Mouse (Mus musculus) embryo, embryonic 9.5 days (tissue): ENCODE data around the gene Nuak2.
"Not testable (repeated sequence)": the region's sequence is repeated elsewhere in the genome, so short reads cannot be mapped to it uniquely, and the experiment has no call there.

Source experiments
- DNase-seq: peaks from one replicate; pipeline ENCODE4 v3.0.0-alpha.2; 2017; ENCODE audit errors: extremely low spot score

Nuak2 gene

DNA sequence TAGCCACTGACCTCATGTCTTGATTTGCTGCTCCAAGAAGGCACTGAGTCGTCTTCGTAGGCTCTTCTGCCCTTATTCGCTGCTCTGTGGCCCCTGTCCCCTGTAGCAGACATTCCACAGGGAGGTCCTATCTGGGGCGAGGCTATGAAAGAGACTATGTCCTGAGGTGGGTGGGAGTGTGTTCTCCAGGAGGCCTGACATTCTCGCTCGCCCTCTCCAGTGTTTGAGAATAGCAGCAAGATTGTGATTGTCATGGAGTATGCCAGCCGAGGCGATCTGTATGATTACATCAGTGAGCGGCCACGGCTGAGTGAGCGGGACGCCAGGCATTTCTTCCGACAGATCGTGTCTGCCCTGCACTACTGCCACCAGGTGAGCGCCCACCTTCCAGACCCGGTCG is 11.6 kb downstream of the Nuak2 start:
- DNase-seq: no peak

DNA sequence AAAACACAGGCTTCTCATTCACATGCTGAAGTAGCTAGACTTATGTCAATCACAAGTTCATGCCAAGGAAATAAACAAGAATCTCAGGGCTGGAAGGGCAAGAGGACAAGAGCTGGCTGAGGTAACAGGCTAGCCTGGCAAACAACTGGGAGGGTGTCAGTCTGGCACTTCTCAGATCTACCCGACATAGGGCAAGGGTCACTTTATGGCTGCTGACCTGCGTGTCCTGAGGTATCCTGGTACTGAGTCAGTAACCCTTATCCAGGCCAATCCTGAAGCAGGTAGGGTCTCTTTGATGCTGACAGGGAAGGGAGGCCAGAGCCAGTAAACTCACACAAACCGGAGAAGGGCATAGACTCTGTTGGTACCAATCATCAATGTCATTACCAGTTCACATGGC is 12.6 kb downstream of the Nuak2 start:
- no peak for DNase-seq

DNA sequence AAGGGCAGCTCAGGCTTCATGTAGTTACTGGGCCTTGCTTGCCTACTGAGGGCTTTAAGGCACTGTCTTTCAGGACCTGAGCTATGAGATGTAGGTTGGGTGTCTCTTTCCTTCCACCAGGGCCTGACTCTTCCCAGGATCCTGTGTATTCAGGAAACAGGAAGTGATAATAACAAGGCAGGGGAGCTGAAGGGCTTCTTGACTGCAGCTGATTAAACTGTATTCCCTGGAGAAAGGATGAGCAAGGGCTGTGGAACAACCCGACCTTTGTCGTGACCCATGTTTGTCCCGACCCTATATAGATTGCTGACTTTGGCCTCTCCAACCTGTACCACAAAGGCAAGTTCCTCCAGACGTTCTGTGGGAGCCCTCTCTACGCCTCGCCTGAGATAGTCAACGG is 13.7 kb downstream of the Nuak2 start:
- no peak for DNase-seq

DNA sequence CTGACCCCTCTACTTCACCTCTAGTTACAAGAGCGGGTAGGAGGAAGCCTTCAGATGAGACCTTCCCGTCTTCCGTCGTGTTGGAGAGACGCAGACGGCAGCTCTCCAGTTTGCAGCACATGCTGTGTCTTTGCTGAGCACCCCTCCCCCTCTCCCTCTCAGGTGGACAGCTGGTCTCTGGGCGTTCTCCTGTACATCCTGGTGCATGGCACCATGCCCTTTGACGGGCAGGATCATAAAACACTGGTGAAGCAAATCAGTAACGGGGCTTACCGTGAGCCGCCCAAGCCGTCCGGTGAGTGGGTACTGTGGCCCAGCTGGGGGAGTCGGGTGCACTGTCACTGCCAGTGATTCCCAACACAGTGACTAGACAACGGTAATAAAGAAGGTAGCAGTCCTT is 14.5 kb downstream of the Nuak2 start:
- no peak for DNase-seq

DNA sequence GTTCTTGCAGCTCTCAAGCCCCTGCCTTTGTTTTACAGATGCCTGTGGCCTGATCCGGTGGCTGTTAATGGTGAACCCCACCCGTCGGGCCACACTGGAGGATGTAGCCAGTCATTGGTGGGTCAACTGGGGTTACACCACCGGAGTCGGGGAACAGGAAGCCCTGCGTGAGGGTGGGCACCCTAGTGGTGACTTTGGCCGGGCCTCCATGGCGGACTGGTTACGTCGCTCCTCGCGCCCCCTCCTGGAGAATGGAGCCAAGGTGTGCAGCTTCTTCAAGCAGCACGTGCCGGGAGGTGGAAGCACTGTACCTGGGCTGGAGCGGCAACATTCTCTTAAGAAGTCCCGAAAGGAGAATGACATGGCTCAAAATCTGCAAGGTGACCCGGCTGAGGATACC is 15.4 kb downstream of the Nuak2 start:
- DNase-seq: no peak

DNA sequence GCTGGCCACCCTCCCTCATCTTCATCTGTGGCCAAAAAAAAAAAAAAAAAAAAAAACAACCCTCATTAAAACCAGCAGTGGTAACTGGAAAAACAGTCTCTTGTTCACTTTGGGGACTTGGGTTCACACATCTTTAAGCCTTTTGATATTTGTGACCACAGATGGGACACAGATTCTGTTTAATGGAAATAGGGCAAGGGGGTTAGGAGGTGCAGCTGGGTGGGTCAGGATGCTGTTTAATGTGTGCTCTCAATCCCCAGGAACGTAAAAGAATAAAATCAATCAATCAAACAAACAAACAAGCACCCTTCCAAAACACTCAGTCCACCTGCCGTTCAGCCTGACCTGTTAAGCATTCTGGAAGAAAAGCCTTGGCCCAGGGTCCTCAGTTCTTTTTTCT is 17.3 kb downstream of the Nuak2 start:
- DNase-seq: no peak

DNA sequence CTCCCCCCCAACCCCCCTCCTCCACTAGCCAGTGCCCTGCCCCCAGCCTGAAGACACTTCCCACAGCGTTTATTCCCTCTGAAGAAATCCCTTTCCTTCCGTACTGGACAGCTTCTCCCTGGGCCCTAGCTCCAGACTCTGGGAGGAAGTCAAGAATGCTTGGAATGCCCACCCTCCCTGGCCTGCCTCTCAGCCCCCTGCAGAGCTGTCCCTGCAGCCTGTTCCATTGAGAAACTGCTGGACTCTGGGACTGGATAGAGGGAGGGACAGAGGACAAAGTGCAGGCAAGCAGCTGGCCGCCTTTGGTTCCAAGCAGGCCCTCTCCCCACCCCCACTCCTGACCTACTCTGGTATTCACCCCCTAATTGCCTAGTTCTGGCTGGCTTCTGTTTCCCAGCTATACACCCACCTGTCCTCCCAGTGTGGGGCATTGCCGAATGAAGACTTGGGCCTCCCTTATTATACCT is 17.8 kb downstream of the Nuak2 start:
- peak; percentile 89 for DNase-seq

DNA sequence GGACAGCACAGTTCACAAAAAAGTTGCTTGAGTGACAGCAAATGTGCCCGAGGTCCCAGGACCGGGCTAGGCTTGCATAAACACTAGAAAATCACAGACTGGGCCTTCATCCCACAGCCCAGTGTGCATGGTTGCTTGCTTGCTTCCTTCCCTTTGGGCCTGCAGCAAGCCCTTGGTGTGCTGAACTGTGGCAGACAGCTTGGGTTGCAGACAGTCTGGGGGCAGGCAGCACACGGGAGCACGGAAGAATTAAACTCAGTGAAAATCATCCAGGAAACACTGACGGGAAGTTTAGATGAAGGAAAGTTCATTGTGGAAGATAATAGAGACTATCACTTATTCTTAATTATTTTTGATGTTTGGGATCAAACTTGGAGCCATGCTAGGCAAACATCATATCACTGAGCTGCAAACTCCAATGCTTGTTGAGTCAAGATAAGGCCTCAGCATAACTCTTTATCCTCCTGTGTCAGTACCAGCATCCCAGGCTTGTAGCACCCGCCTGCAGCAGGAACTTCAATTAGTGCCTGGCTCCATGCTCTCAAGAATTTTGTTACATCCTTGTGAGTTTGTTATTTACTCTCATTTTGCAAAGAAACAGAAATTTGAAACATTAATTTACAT is 18.4 kb downstream of the Nuak2 start:
- DNase-seq: no peak

DNA sequence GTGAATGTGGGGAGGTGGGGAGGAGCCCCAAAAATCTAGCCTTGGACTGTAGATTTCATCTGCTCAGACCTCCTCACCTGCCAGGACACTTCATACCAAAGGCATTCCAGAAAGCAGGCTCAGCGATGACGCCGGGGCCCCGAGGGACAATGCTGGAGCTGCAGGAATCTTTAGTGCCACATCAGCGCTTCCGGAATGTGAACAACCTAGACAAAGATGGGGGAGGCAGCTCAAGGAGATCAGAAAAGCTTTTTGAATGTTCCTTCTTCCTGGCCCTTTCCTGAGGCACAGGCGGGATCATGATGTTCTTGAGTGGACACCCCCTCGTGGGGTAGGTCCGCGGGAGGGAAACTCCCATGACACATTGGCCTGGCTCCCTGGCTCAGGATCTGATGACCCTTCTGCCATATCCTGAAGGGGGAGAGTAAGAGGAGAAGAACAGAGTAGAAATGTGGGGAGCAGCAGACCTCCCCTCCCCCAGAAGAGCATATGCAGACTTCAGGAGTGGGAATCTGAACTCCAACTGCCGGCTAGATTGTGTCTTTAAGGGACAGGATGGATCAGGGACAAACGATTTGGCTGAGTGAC is 19.5 kb downstream of the Nuak2 start:
- DNase-seq: peak; percentile 57

DNA sequence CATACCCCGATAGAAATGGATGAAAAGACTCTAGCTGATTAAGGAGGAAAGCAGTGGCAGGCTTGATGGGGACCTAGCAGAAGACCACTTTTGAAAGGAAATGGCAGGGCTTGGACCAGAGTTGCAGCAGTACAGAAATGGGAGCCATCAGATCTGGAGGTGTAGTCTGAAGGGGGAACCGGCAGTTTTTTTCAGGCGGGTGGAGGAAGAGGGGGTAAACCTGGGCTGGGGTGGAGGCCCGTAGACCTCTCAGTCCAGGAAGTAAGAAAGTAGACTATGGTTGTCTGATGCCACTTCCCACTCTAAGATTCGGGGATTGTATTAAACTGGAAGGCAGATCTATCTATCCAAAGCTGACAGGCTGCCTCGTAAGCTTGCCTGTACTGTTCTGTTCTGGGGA is 21.0 kb downstream of the Nuak2 start:
- DNase-seq: no peak

DNA sequence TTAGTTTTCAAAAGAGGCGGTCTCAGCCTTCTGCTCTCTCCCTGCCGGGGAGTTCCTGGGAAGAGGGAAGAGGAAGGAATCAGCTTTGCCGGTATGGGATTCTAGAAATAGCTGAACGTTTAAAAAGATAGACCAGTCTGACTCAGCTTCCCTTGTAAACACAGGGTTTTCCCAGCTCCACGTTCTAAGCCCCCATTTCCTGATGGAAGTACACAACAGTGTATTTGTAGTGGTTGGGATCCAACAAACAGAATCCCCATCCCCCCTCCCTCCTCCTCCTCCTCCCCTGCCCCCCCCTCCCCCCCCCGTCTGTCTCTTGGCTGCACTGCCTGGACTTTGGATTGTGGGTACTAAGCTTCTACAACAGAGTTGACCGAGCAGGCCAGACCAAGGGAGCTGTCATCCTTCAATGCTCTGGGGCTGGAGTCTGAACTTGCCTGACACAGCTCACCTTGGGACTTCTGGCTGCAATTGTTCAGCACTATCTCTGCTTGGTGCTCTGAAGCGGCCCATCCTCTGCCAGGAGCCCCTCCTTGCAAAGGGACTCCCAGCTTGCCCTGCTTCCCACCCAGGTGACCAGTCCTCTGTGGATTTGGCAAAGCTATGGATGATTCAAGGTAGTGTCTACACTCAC is 22.2 kb downstream of the Nuak2 start:
- DNase-seq: no peak

DNA sequence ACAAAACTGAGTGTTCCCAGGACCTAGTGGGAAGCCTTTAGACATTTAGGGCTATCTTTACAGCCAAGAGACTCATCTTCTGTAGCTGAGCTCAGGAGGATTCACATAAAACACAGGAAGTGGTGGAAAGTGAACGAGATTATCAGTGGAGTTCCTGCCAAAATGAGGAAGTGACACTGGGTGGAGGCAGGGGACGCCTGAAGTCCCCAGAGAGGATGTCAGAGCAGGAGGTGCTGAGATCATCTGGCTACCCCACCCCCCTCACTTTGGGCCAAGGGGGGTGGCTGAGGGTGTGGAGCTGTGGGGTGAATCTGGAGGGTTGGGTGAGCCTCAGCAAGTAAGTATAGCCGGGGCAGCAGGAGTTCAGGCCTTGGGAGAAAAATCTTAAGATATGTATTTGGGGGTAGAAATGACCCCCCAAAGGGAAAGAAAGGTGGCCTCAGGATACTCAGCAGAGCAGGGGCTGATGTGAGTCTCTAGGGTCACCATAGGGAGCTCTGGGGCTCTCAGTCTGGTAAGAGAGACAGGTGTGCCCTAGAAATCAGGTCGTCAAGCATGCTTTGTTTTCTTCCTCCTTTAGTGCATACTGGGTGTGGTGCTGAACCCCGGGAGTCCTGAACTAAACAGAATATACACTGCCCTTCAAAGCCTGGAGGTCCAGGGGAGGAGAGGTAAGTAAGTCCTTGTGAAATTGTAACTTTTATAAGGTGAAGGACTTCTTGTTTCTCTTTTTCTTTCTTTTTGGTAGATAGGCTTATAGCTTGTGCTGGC is 26.0 kb downstream of the Nuak2 start:
- no peak for DNase-seq

DNA sequence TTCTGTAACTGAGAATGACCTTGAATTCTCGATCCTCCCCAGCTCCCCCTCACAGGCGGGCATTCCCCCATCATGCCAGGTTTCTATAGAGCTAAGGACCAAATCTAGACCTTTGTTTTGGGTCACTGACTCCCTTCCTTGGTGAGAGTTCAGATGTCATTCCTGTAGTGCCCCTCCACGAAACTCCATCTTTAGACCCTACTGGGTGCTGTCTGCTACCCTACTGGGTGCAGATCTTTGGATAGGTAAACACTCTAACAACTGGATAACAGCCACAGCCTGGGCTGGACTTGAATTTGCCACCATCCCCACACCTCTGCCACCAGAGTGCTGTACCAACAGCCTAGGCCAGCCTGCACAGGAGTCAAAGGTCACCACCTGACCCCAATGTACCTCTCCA is 26.6 kb downstream of the Nuak2 start:
- DNase-seq: no peak

DNA sequence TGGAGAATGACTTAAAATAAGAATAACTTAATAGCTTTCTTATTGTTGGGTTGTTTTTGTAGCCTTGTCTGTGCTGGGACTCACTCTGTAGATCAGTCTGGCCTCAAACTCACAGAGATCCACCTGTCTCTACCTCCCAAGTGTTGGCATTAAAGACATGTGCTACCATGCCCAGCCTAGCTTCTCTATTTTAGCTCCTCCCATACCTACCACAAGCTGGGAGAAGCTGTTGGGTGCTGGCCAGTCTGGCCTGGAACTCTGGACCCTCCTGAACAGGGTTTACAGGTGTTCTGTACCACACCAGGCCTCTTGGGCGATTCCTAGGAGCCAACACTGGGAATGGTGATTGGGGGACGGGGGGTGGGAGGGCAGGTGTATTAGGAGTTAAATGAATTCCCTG is 27.3 kb downstream of the Nuak2 start:
- DNase-seq: no peak

DNA sequence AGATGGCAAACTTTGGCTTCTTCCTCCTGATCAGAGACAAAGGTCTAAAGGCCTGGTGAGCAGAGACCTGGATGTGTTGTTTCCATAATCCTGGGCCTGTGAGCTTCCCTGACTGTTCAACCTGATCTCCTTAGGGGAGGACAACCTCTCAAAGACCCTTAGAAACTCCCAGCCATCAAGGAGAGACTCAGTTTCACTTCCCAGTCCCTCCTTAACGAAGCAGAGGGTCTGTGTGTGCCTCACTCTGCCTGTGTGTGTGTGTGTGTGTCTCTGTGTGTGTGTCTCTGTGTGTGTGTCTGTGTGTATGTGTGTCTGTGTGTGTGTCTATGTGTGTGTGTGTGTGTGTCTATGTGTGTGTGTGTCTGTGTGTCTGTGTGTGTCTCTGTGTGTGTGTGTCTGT is 27.7 kb downstream of the Nuak2 start:
- no peak for DNase-seq

DNA sequence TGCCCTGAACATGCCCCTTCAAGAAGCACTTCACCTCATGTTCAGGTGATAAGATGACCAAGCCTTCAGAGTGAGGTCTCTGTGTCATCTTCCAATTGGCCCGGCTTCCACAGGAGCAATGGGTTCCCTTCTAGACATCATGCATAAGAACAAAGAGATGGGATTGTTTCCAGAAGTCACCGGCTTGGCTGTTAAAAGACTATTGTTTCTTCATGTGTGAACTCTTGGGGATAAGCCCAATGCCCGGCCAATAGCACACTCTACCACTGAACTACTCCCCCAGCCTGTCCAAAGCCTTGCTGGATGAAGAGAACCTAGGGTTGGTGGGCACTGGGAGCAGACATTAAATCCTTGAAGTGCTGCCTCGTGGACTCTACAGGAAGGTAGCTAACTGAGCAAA is 29.6 kb downstream of the Nuak2 start:
- DNase-seq: no peak

DNA sequence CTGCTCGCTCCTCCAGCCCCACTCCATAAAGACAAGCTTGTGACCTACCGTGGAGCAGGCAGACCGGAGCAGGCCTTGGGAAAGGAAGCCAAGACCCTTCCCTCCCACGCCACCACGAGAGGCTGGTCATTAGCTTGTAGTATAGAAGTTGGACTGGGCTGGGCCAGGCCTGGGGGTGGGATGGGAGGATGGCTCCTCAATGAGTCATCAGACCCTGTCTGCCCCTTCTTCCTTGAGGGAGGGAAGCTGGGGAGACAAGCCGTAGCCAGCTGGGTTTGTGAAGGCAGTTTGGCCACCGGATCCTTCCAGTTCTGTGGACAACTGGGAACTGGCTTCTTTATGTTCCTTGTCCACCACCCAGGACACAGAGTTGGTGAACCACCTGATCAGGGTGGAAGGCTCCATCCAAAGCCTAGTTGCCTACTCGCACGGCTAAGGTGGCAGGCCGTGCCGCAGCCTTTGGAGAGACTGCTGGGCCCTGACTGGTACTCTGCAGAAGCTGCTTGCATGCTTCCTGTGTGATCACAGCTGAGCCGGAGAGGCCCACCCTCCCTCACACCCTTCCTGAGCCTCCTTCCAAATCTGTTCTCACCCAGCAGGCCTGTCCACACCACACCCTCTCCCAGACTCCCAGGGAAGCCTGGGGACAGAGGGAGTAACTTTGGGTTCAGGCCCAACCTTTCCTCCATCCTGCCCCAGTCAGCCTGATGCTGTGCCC is 30.4 kb downstream of the Nuak2 start:
- no peak for DNase-seq

DNA sequence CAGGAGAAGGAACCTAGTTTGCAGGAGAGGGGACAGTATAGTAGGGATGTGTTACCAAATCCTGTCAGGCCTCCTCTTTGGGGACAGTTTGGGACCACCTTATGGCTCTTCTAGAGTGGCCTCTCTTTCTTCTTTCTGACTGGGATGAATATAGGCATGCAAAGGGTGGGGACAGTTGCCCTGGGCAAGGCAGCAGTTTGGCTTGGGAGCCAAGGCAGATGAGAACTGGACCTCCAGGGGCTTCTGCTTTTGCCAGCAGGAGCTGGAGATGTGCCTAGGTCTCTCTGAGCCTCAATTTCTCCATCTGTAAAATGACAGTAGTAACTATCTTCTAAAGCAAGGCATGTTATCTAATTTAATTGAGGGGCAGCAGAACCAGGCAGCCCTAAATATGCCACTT is 31.0 kb downstream of the Nuak2 start:
- no peak for DNase-seq

DNA sequence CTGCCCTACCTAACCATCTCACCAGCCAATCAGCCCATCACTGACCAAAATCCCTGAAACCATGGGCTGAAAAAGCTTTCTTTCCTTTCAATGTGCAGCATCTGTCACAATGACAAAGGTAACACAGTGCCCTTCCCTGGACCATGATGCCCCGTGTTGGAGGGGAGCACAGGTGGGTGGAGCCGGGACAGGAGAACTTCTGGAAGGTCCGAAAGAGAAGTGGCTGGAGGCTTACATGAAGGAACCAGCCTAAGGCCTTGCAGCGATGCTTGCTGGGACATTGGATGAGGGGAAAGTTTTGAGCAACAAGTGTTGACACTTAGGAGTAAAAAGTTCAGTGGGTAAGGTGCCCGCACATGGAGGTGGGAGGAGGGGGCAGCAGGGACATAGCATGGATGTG is 32.5 kb downstream of the Nuak2 start:
- no peak for DNase-seq

DNA sequence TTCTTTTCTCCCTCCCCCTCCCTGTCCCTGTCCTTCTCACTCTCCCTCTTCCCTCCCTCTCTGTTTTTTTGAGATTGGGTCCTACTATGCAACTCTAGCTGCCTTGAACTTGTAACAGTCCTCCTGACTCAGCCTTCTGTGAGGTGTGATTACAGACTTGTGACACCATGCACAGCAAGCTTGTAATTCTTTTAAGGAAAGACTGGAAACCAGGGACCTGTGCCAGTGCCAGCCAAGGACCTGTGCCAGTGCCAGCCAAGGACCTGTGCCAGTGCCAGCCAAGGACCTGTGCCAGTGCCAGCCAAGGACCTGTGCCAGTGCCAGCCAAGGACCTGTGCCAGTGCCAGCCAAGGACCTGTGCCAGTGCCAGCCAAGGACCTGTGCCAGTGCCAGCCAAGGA is 33.1 kb downstream of the Nuak2 start:
- not testable (repeated sequence) for DNase-seq

DNA sequence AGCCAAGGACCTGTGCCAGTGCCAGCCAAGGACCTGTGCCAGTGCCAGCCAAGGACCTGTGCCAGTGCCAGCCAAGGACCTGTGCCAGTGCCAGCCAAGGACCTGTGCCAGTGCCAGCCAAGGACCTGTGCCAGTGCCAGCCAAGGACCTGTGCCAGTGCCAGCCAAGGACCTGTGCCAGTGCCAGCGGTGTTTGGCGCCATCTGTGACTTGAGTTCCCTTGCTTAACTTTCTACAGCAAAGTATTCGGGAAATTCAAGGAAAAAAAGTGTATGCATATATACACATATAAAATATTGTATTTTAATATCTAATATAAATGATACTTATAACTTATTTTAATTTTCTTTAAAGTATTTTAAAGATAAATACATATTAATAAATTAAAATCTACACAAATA is 33.7 kb downstream of the Nuak2 start:
- not testable (repeated sequence) for DNase-seq

DNA sequence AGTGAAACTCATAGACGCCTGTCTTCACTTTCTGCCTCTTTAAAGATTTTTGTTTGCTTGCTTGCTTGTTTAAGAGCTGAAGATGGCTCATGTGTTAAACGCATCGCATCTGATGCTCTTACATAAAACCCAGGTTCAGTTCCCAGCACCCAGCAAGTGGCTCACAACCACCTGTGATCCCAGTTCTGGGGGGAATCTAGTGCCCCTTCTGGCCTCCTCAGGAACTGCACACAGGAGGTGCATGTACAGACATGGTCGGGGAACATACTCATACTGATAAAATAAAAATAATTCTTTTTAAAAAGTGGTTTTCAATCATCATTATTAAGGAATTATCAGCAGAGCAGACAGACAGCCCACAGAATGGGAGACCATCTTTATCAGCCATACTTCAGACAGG is 35.1 kb downstream of the Nuak2 start:
- DNase-seq: no peak
